Mouse (Mus musculus) forebrain, embryonic 12.5 days (tissue): ENCODE data around the gene Ubxn10. TPM values are rescaled to one million over a fixed set of nuclear protein-coding genes. Genes with fewer than 3 reads are reported as not detected.
A peak's percentile ranks its signal among the peaks of the same experiment; 100 is the strongest.

Source experiments
- ATAC-seq: fragments of 200-750 bp; cut with Nextera tagmentation; 2 replicates; pipeline ENCODE4 v1.8.0; 2017; ENCODE audit warnings: moderate TSS enrichment; ENCODE audit not compliant: low FRiP score
- H3K27ac ChIP-seq: fragments of 300-500 bp; sonication (generic); 2 replicates; pipeline ENCODE4 v1.5.1; 2016; ENCODE audit warnings: mild to moderate bottlenecking
- H3K27me3 ChIP-seq: fragments of 300-500 bp; sonication (generic); 2 replicates; pipeline ENCODE4 v1.6.1; 2016; ENCODE audit warnings: mild to moderate bottlenecking
- H3K36me3 ChIP-seq: fragments of 300-500 bp; sonication (generic); replicated peaks from 2 replicates; pipeline ENCODE4 v1.6.1; 2016; ENCODE audit warnings: mild to moderate bottlenecking
- H3K4me1 ChIP-seq: fragments of 300-500 bp; sonication (generic); 2 replicates; pipeline ENCODE4 v1.6.1; 2016
- H3K4me2 ChIP-seq: fragments of 300-500 bp; sonication (generic); 2 replicates; pipeline ENCODE4 v1.6.1; 2016; ENCODE audit warnings: mild to moderate bottlenecking, moderate library complexity
- H3K4me3 ChIP-seq: fragments of 300-500 bp; sonication (generic); replicated peaks from 2 replicates; pipeline ENCODE4 v1.5.1; 2016; ENCODE audit warnings: mild to moderate bottlenecking
- H3K9ac ChIP-seq: fragments of 300-500 bp; sonication (generic); 2 replicates; pipeline ENCODE4 v1.6.1; 2016; ENCODE audit warnings: mild to moderate bottlenecking
- H3K9me3 ChIP-seq: fragments of 300-500 bp; sonication (generic); 2 replicates; pipeline ENCODE4 v1.6.1; 2016
- WGBS: fragments of 180-500 bp; shearing (Covaris S2); methylation state at CpG from one replicate; pipeline ENCODE4 v1.1.7; 2016; 5-methylcytosine and 5-hydroxymethylcytosine counted together
- polyA plus RNA-seq: library from polyadenylated mRNA; unstranded; fragments of >200 nt; fragmentation: Nextera tagmentation; extraction: Ambion mirVana; gene quantifications from 2 replicates; pipeline ENCODE4 v1.2.1, GENCODE M21; 2016

Gene Ubxn10
- polyA plus RNA-seq, 1 experiment from 2014 or later: 2.0 TPM

GRCm38 (mm10) chr4:138725751-138726150 is 11.2 kb downstream of the Ubxn10 start:
- WGBS: 88% methylated on average over 5 of the region's 5 CpGs
- H3K9ac ChIP-seq: no peak overlapping the region
- no peaks in the 10 kb centered on the region for H3K9me3 ChIP-seq
- H3K36me3 ChIP-seq: no peaks in the 10 kb centered on the region
- no peak overlapping the region for H3K27ac ChIP-seq
- peaks cover 27% of the 10 kb centered on the region for H3K4me1 ChIP-seq
- H3K4me2 ChIP-seq: no peak overlapping the region
- no peak for ATAC-seq
- no peak overlapping the region for H3K4me3 ChIP-seq
- H3K27me3 ChIP-seq: peaks cover 25% of the 10 kb centered on the region

- WGBS: 11% methylated on average over 13 of the region's 13 CpGs
- H3K4me1 ChIP-seq: peaks cover 27% of the 10 kb centered on the region
- peaks cover 23% of the 10 kb centered on the region for H3K27me3 ChIP-seq
- H3K36me3 ChIP-seq: no peaks in the 10 kb centered on the region
- peak overlapping the region; percentile 25; the same call in 1 of the 2 replicates for H3K9ac ChIP-seq
- ATAC-seq: peak; percentile 73
- no peaks in the 10 kb centered on the region for H3K9me3 ChIP-seq
- H3K27ac ChIP-seq: no peak overlapping the region
- H3K4me2 ChIP-seq: peak overlapping the region; percentile 54
- peak overlapping the region; percentile 23 for H3K4me3 ChIP-seq
Observed at GRCm38 (mm10) chr4:138725127-138725461, 11.9 kb downstream of the Ubxn10 start.

GRCm38 (mm10) chr4:138724354-138725126 is 12.4 kb downstream of the Ubxn10 start, which contains the start of gene Pla2g2c:
TSS of gene Pla2g2c (plus strand) at chr4:138724792.
- Histone ChIP-seq H3K36me3 (no peaks in the 10 kb centered on the region), H3K4me2 (peak within 1 kb of the TSS; percentile 54), H3K9ac (peak within 1 kb of the TSS; percentile 25; the same call in 1 of the 2 replicates), H3K27me3 (peaks cover 23% of the 10 kb centered on the region), H3K27ac (no peak within 1 kb of the TSS), H3K4me1 (peaks cover 24% of the 10 kb centered on the region), H3K4me3 (peak within 1 kb of the TSS; percentile 23), H3K9me3 (no peaks in the 10 kb centered on the region)
- WGBS: 51% methylated on average over 18 of the region's 18 CpGs
- no peak for ATAC-seq

- no peaks in the 10 kb centered on the region for H3K36me3 ChIP-seq
- no peak overlapping the region for H3K9ac ChIP-seq
- no peak for ATAC-seq
- H3K9me3 ChIP-seq: no peaks in the 10 kb centered on the region
- H3K4me2 ChIP-seq: no peak overlapping the region
- H3K27ac ChIP-seq: no peak overlapping the region
- no peak overlapping the region for H3K4me3 ChIP-seq
- peaks cover 18% of the 10 kb centered on the region for H3K4me1 ChIP-seq
- WGBS: 79% methylated on average over 15 of the region's 15 CpGs
- H3K27me3 ChIP-seq: peaks cover 23% of the 10 kb centered on the region
Observed at GRCm38 (mm10) chr4:138723493-138724281, 13.3 kb downstream of the Ubxn10 start.

- H3K9me3 ChIP-seq: no peaks in the 10 kb centered on the region
- ATAC-seq: no peak
- H3K4me2 ChIP-seq: no peak overlapping the region
- no peak overlapping the region for H3K9ac ChIP-seq
- 78% methylated on average over 5 of the region's 5 CpGs for WGBS
- no peak overlapping the region for H3K4me3 ChIP-seq
- no peaks in the 10 kb centered on the region for H3K36me3 ChIP-seq
- no peak overlapping the region for H3K27ac ChIP-seq
- peaks cover 11% of the 10 kb centered on the region; the same call in 1 of the 2 replicates for H3K27me3 ChIP-seq
- H3K4me1 ChIP-seq: 0 out of 2 replicates have a peak, but pooled peaks cover 4% of the 10 kb centered on the region
Observed at GRCm38 (mm10) chr4:138719264-138719596, 17.7 kb downstream of the Ubxn10 start.

GRCm38 (mm10) chr4:138718586-138719263 is 18.2 kb downstream of the Ubxn10 start:
- Histone ChIP-seq H3K4me1 (no peaks in the 10 kb centered on the region), H3K27ac (no peak overlapping the region), H3K9me3 (no peaks in the 10 kb centered on the region), H3K27me3 (peaks cover 6% of the 10 kb centered on the region; the same call in 1 of the 2 replicates), H3K36me3 (no peaks in the 10 kb centered on the region), H3K4me3 (no peak overlapping the region), H3K9ac (no peak overlapping the region), H3K4me2 (no peak overlapping the region)
- no peak for ATAC-seq
- 80% methylated on average over 5 of the region's 5 CpGs for WGBS

- Histone ChIP-seq H3K9me3 (no peaks in the 10 kb centered on the region), H3K9ac (no peak overlapping the region), H3K27ac (no peak overlapping the region), H3K36me3 (no peaks in the 10 kb centered on the region), H3K27me3 (0 out of 2 replicates have a peak, but pooled peaks cover 5% of the 10 kb centered on the region), H3K4me3 (no peak overlapping the region), H3K4me2 (no peak overlapping the region), H3K4me1 (no peaks in the 10 kb centered on the region)
- WGBS: 89% methylated on average over 9 of the region's 9 CpGs
- no peak for ATAC-seq
Observed at GRCm38 (mm10) chr4:138716697-138717096, 20.3 kb downstream of the Ubxn10 start.

GRCm38 (mm10) chr4:138714186-138714585 is 22.8 kb downstream of the Ubxn10 start:
- Histone ChIP-seq H3K27me3 (peaks cover 9% of the 10 kb centered on the region; the same call in 1 of the 2 replicates), H3K4me2 (no peak overlapping the region), H3K9ac (no peak overlapping the region), H3K9me3 (no peaks in the 10 kb centered on the region), H3K36me3 (no peaks in the 10 kb centered on the region), H3K4me3 (no peak overlapping the region), H3K27ac (no peak overlapping the region), H3K4me1 (no peaks in the 10 kb centered on the region)
- whole genome bisulfite sequencing: 95% methylated on average over 1 of the region's 1 CpGs
- no peak for ATAC-seq

- H3K36me3 ChIP-seq: no peaks in the 10 kb centered on the region
- no peak overlapping the region for H3K4me3 ChIP-seq
- no peak for ATAC-seq
Observed at GRCm38 (mm10) chr4:138712621-138713020, 24.3 kb downstream of the Ubxn10 start.

GRCm38 (mm10) chr4:138712096-138712495 is 24.9 kb downstream of the Ubxn10 start:
- Histone ChIP-seq H3K4me1 (no peaks in the 10 kb centered on the region), H3K4me2 (no peak overlapping the region), H3K27me3 (peaks cover 13% of the 10 kb centered on the region; the same call in 1 of the 2 replicates), H3K27ac (no peak overlapping the region), H3K9me3 (no peaks in the 10 kb centered on the region), H3K9ac (no peak overlapping the region), H3K36me3 (no peaks in the 10 kb centered on the region), H3K4me3 (no peak overlapping the region)
- no peak for ATAC-seq
- 91% methylated on average over 11 of the region's 11 CpGs for WGBS

More at GRCm38 (mm10) chr4:138712621-138713020, 24.3 kb downstream of the Ubxn10 start:
- Histone ChIP-seq H3K9ac (no peak overlapping the region), H3K4me2 (no peak overlapping the region), H3K4me1 (no peaks in the 10 kb centered on the region), H3K9me3 (no peaks in the 10 kb centered on the region), H3K27me3 (peaks cover 9% of the 10 kb centered on the region; the same call in 1 of the 2 replicates), H3K27ac (no peak overlapping the region)
- WGBS: 86% methylated on average over 8 of the region's 8 CpGs

- no peak for ATAC-seq
- no peak overlapping the region for H3K27ac ChIP-seq
- 71% methylated on average over 17 of the region's 17 CpGs for WGBS
Observed at GRCm38 (mm10) chr4:138711051-138711820, 25.7 kb downstream of the Ubxn10 start.

More at GRCm38 (mm10) chr4:138711051-138711820, 25.7 kb downstream of the Ubxn10 start:
- Histone ChIP-seq H3K4me1 (no peaks in the 10 kb centered on the region), H3K9ac (no peak overlapping the region), H3K9me3 (no peaks in the 10 kb centered on the region), H3K4me2 (no peak overlapping the region), H3K4me3 (no peak overlapping the region), H3K27me3 (peaks cover 16% of the 10 kb centered on the region; the same call in 1 of the 2 replicates), H3K36me3 (no peaks in the 10 kb centered on the region)
